Mouse (Mus musculus): Measurements from ENCODE around the gene Themis2. TPM values are rescaled to one million over a fixed set of nuclear protein-coding genes. Genes with fewer than 3 reads are reported as not detected.
"Not testable (repeated sequence)": the region's sequence is repeated elsewhere in the genome, so short reads cannot be mapped to it uniquely, and the experiment has no call there.

Themis2 gene
- total RNA-seq, 2 experiments from 2014 or later, result 0.41 to 0.85 TPM

- no peak for DNase-seq (ENCODE audit: low spot score)
Observed at GRCm38 (mm10) chr4:132757633-132758351, 38.4 kb downstream of the Themis2 start.

- peak; percentile 77 for DNase-seq (ENCODE audit: low spot score)
Observed at GRCm38 (mm10) chr4:132756974-132757373, 39.2 kb downstream of the Themis2 start, which contains the start of gene Smpdl3b. Gene Smpdl3b (minus strand): TSS chr4:132757252.

- DNase-seq (ENCODE audit: low spot score), result no peak
Observed at GRCm38 (mm10) chr4:132752992-132753391, 43.2 kb downstream of the Themis2 start.

GRCm38 (mm10) chr4:132749258-132749982, 46.8 kb downstream of the Themis2 start:
- no peak for DNase-seq (ENCODE audit: low spot score)

GRCm38 (mm10) chr4:132748778-132749177, 47.4 kb downstream of the Themis2 start:
- DNase-seq (ENCODE audit: low spot score), result no peak

- DNase-seq (ENCODE audit: low spot score), result peak; percentile 31
Observed at GRCm38 (mm10) chr4:132747664-132748259, 48.4 kb downstream of the Themis2 start.

GRCm38 (mm10) chr4:132746911-132747517, 49.2 kb downstream of the Themis2 start:
- no peak for DNase-seq (ENCODE audit: low spot score)

- peak; percentile 38 for DNase-seq (ENCODE audit: low spot score)
Observed at GRCm38 (mm10) chr4:132743992-132744911, 51.9 kb downstream of the Themis2 start.

- no peak for DNase-seq (ENCODE audit: low spot score)
Observed at GRCm38 (mm10) chr4:132741491-132741890, 54.7 kb downstream of the Themis2 start.

- DNase-seq (ENCODE audit: low spot score), result not testable (repeated sequence)
Observed at GRCm38 (mm10) chr4:132737154-132737553, 59.0 kb downstream of the Themis2 start.

GRCm38 (mm10) chr4:132735894-132736293, 60.3 kb downstream of the Themis2 start:
- no peak for DNase-seq (ENCODE audit: low spot score)

GRCm38 (mm10) chr4:132735389-132735788, 60.8 kb downstream of the Themis2 start:
- DNase-seq (ENCODE audit: low spot score), result no peak

- DNase-seq (ENCODE audit: low spot score), result no peak
Observed at GRCm38 (mm10) chr4:132734766-132735165, 61.4 kb downstream of the Themis2 start.

GRCm38 (mm10) chr4:132733071-132733770, 63.0 kb downstream of the Themis2 start:
- no peak for DNase-seq (ENCODE audit: low spot score)

GRCm38 (mm10) chr4:132732148-132732684, 64.0 kb downstream of the Themis2 start, which contains the start of gene Xkr8:
Gene Xkr8 (minus strand): TSS chr4:132732546.
- peak; percentile 90 for DNase-seq (ENCODE audit: low spot score)
